Mouse (Mus musculus) frontal cortex, postnatal 25 days (tissue): ENCODE data around the gene Wdfy3.
"Not testable (repeated sequence)": the region's sequence is repeated elsewhere in the genome, so short reads cannot be mapped to it uniquely, and the experiment has no call there.

ENCODE experiments used
- DNase-seq, 2 experiments: peaks; one replicate each; pipeline ENCODE4 v3.0.0; 2022; ENCODE audit warnings: low spot score in 2 of 2

Gene Wdfy3

DNA sequence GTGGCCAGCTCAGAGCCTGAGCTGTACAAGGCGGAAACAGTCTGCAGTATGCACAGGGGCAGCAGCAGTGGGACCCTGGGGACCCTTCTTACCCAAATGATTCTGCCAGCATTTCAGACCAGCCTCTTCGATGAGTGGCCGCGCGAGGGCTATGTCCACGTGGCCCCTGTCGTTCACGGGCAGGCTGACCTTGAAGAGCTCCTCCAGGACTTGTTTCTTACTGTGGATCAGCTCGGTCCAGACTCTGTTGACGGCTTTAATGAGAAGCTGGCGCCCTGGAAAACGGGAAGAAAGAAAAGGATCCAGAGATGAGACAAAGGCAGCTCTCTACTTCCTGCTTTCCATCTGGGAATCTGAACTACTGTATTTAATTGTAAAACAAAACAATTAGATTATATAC, 184.7 kb downstream of the Wdfy3 start:
- DNase-seq = no peak

DNA sequence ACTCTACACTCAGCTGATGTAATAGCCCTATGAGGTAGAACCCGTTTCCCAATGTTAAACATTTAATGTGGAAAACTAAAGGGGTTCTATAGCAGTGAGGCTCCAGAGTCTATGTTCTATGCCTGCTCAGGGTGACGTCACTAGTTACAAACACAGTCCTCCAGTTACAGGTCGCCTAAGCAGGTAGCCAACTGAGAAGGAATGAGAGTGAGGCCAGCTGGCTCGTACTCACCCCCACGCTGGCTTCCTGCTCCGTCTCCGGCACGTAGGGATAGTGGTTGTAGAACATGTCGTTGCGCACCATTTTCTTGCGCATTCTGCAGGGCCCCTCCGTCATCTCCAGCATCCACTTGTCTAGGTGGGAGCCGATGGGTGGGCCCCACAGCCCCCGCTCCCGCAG, 187.5 kb downstream of the Wdfy3 start:
- no peak for DNase-seq

DNA sequence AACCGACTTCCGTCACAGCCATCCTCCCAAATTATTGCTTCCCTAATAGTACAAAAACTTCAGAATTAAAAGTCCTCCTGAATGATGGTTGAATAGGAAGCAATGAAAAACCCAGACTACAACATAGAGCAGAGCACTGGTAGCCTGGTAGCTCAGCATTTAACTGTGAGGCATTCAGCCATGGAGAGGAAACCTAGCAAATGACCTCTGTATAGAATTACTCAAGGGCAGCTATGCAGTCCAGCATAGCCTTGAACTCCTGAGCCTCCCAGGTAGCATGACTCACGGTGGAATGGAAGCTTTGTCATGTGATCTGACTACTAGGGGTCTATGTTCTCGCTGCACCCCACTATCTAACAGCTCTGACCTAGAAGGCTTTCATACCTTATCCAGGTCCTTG, 189.8 kb downstream of the Wdfy3 start:
- DNase-seq = no peak

DNA sequence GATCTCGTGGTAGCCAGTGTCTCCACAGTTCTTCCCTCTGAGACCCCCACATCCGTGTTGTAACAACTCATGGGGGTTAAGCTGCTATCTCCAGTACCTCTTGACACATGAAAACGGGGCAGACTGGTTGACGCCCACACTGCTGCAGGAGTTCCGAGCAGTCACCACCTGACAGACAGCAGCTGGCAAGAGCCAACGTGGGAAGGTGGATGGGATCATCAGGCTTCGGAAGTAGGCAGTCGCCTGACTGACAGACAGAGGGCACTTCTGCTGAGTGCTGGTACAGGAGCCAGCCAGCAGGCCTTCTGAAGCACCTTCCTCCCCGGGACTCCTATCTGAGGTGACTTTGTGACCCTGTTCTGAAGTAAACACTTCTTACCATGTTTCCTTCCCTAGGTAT, 191.3 kb downstream of the Wdfy3 start:
- DNase-seq = no peak

DNA sequence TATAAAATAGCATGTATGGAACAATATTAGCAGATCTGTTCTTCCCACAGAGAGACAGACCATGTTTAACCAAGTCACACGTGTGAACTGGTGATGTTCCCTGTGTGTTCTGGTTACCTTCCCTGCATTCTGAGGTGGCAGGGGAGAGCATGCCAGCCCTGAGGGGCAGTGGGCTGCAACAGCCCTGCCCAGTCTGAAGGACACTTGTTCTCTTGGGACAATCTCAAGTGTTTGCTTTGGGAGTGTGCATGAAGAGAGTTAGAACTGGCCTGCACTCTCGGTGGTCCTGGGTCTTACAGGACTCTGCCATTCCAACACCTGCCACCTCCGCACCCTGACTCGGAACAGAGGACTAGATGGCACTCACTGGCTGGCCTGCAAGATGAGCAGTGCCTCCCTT, 193.5 kb downstream of the Wdfy3 start:
- DNase-seq = no peak

DNA sequence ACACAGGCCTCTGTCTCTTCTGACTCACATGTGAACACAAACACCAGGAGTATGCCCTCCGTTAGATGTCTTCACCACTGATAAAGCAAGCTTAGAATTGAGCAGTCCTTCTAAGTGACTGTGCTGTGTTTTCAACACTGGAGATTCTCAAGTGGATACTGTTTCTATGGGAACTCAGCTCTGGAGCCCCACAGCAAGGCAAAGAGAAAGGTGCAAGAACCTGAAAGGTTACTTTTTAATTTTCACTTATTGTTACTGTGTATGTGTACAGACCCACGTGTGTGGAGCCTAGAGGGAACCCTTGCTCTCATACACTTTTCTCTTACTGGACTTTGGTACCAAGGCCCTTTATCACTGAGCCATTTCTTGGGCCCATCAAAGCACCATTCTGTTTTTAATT, 203.0 kb downstream of the Wdfy3 start:
- DNase-seq = no peak

DNA sequence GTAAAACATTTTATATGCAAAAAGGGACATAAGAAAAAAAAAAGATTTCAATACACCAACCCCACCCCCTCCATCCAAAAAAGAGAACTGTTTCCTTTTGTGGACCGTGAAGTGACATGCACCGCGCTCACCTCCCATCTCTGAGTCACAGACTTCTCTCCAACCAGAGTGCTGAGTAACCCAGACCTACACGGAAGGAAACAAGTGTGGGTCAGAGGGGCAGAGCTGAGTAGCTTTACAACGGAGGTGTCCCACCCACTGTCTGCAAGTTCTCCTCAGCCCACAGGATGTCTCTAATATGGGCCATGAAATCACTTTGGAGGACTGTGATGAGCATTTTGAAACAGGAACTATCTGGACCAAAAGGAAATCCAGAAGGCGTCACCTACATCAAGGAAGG, 205.8 kb downstream of the Wdfy3 start:
- no peak for DNase-seq

DNA sequence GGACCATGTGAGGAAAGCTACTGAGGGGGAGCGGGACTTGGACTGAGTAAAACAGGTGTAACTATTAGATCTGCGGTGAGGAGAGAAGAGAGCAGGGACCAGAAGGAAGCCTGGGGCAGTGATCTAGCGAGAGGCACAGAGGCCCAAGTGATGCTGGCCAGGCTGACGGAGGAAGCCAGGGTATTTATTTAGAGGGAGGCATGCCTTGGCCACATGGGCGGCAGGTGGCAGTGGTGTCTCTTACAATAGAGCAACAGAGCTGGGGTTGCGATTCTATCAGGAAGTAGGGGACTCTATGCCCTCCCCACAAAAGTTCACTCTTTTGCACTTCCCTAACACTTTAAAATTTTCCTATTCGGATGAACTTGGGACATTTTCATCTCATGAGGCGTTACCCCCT, 207.1 kb downstream of the Wdfy3 start:
- no peak for DNase-seq

DNA sequence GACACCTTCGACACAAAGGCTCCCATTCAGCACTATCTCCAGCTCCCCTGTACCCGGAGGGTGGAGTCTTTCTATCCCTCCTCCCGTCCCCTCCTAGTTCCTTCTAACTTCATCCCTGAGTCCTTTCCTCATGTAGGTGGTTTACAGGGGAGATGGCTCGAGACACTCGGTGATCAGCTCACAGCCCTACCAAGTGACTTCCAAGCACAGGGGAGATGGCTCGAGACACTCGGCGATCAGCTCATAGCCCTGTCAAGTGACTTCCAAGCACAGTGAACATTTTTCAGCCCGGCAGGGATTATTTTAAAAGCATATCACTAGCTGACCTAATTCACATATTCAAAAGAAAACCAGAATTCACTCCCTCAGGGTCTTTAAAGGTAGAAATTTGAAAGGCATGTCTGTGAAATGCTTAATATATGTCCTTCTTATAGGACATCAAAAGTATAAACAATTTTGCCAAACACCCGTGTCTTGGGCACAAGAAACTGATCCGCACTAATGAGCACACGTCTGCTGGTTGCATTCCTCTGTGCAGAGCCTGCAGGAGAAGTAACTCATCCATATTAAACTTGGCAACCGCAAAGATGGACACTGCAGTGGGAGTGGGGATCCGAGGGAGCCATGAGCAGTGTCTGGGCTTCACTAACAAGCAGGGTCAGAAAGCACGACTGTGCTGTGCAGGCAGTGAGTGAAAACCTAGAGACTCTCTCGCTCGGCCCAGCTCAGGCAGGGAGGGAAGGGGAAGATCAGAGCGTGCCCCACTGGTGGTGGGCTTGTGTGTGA, 207.7 kb downstream of the Wdfy3 start:
- DNase-seq = no peak

DNA sequence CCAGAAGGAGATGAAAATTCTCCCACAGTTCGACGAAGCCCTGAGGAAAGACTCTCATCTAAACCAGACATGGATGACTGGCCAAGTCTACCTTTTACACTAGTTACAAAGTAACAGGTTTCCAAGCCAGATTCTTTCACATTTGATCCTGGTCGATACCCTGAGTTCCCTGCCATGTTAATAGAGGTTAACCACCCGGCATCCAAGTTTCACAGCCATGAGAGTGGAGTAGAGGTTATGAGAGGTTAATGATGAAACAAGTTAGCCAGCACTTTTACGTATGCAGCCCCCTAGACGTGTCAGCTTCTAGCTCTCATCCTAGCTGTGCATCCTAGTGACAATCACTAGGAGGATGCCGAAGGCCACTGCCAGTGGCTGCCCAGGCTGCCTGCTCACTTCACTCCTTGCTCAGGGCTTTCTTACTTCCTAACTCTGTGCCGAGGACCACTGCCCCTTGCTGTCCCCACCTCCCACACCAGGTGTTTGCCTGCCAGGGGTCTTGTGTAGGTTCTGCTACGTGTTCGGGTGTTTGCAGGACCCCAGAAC, 210.8 kb downstream of the Wdfy3 start:
- no peak for DNase-seq

DNA sequence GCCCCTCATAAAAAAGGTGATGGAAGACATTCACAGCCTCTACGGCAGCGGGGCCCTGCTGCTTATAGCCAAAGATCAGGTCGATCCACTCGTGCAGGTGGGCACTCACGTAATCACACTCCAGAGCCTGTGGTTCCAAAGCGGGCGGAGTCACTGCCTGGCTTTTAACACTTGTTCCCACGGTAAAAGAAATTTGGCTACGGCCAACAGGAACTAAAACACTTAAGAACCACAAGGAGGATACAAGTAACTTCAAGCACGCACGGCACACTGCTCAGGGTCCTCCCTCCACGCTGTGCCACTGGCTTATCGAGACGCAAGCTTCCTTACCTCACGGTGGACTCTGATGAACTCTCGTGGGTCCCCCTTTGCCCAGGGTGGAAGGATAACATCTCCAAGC, 214.2 kb downstream of the Wdfy3 start:
- DNase-seq = no peak

DNA sequence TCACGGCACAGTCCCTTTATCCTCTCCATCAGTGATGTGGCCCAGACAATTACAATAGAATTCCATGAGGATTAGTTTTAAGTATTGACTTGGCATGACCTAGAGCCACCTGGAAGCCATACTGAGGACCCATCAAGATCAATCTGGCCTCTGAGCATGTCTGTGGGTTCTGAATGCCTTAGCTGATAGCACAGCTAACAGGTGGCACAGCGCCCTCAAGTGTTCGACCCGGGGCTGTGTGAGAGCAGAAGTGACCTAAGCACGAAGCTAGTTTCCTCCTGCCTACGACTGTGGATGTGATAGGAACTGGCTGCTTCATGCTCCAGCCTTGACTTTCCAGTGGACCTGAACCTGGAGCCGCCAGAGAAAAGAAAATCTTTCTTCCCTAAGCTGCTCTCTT, 215.1 kb downstream of the Wdfy3 start:
- DNase-seq = no peak

DNA sequence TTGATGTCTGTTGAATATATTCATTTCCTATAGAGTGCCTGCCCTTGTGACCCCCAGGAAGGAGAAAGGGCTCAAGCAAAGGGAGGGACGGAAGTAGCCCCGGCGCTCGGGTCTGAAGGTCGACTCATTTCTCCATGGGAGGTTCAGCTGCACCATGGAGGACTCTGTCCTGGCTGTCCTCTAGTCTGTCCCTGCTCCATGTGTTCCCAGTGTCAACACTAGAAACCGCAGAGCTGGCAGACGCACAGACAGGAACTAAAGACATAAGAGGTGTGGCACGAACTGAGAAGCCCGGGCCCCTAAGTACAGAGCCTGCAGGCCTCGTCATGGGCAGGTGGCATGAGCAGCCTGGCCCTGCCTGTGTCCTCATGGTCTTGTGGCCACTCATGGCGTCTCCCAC, 215.6 kb downstream of the Wdfy3 start:
- no peak for DNase-seq

DNA sequence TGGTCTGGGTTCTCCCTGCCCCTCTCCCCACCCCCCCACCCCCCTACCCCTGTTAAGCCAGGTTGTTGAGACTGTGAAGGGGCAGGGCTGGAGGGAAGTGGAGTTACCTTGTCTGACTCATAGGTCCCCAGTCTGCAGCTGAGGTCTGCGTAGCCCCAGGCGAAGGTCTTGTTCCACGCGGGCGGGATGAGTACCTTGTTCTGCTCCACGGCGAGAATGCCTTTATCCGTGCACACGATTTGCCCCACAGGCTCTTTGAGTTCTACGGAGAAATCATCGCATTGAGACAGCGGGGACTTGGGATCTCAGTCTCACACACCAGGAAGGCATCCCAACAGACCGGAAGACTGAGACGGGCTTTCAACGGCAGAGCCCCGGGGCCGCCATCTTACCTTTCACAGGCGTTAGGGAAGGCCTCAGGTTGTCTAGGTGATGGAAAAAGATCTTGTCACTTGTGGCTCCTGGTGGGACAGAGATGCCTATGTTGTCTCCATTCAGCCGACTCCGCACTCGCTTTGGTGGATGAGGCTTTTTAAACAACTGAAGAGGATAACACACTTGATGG, 217.5 kb downstream of the Wdfy3 start:
- no peak for DNase-seq

DNA sequence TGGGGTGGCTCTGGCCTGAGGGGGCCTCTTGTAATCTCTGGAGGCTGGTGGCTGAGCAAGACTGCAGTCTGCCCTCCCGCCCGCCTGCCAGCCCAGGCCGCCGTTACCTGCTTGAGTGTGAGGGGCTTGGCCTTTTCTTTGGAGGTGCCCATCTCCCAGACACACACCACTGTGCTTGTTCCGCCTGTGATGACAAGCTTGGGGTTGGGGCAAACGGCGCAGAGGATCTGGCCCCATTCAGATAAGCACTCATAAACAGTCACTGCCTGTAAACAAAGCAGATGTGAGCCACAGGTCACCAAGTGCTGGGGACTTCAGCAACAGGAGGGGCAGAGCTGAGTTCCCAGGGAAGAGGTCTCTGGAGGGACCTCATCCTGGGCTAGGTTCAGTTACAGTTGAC, 218.6 kb downstream of the Wdfy3 start:
- no peak for DNase-seq

DNA sequence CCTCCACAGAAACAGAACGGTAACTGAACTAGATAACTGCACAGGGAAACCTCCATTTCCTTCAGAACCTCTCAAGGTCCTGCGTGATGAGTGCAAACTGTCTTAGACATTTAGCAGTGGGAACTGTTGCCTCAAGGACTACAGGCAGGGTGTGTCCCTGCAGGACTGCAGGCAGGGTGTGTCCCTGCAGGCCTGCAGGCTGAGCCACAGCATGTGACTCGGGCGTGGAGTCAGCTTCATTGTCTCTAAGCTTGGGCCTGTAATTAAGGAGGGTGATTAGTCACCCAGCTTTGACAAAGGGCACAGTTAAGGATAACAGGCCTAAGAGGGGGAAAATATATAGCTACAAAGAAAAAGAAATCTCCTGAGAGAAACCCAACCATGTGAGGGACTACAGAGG, 222.0 kb downstream of the Wdfy3 start:
- no peak for DNase-seq

DNA sequence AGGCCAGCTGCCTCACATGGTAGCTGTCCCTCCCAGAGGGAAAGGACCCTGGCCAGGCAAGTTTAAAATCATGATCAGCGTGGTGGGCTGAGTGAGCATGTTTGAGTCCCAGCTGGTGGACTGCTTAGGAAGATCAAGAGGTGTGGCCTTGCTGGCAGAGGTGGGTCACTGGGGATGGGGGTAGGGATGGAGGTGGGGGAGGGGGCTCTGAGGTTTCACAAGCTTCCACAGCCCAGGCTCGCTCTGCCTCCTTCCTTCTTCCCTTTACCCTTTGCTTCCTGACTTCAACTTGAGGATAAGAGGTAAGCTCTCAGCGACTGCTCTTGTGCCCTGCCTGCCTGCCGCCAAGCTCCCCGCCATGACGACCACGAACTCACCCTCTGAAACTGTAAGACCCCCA, 222.4 kb downstream of the Wdfy3 start:
- no peak for DNase-seq

DNA sequence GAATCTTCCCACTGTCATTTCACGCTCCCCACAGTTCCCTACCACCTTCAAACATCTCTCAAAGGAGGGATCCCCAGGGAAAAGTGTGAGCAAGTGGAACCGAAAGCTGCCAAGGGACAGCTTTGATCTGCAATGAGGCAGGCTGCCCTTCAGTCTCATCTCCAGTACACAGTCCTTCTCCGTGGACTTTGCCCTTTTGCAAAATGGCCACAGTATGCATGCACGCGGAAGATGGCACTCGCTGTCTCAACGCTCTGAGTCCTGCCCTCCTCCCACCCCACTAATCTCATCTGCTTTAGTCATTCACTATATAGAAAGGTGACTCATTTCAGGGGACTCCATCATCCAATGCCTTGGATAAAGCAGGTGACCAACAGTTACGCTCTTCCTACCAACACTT, 223.8 kb downstream of the Wdfy3 start:
- no peak for DNase-seq

DNA sequence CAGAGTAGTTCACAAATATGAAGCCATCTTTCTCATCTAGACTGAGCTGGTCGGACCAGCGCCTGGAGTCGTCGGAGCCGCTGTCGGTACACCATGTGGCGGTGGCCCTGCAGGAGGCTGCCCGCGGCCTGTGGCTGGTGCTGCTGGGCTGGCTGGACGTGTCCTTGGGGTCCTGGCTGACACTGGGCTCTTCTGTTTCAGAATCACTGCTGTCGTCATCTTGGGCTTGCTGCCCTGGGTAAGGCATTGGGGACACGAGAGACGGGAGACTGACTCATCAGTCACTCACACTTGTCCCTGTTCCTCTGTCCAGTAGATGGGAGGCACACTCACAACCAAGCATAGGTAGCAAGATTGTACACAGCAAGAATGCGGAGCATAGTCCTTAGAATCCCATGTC, 224.7 kb downstream of the Wdfy3 start:
- DNase-seq = no peak

DNA sequence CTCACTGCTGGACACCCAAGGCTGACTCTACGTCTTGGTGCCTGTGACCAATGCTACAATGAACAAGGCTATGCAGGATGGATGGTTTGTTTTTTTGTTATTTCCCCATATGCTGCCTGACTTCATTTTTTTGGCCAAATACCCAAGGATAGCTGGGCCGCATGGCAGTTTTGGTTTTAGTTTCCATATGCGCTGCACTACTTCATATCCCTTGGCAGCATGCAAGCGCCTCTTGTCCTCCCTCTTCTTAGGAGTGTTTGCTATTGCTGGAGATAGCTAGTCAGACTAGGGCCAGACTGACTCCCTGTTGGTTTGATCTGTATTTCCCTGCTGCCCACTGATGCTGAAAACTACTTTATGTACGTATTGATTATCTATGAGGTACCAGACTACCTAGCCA, 229.2 kb downstream of the Wdfy3 start:
- DNase-seq = no peak

DNA sequence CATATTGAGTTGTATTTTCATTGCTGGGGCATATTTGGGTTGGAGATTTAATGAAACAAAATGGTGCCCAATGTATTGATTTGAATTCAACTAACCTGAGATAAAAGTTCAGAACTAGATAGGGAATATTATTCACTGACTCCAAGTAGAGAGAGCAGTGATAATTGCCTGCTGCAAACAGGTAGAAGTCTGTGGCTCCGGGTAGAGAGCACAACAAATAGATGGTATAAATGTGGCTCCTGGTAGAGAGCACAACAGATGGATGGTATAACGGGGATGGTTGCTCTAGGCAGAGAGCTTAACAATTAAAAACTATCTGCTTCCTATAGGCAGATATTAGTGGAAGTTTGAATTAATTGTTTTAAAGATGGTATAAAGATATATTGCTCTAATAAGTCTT, 232.1 kb downstream of the Wdfy3 start:
- DNase-seq = not testable (repeated sequence)

DNA sequence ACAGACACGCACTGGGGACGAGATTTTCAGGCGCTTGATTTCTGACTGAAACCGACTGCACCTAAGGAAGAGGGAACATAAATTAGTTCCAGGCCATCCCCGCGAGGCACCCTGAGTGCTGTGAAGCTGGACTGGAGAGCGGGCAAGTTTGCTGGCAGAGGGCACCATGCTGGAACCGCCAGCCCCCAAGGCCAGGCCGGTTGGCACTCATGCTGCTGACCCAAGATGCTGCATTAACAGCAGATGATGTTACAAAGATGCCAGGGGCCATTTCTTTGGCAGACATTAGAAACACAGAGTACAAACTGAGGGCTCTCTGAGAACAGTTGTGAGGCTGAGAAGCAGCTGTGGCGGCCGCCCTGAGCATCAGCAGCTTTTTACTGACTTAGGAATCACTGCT, 233.5 kb downstream of the Wdfy3 start:
- DNase-seq = no peak

DNA sequence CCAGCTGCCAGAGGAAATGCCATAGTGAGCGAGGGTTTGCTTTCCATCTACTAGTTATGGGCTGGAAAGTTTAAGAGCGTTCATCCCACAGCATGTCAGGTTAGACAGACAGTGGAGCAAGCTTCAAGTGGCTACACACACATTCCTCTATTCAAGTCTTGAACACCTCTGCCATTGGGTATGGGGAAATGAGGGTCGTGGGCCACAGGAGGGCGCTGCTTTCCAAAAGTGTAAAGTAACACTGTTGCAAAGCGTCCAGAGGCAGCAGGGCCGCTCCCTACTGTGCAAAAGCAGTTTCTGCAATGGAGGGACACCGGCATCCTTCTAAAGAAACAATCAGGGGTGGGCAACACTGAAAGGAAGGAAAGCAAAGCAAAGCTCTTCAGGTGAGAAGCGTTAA, 235.8 kb downstream of the Wdfy3 start:
- no peak for DNase-seq

DNA sequence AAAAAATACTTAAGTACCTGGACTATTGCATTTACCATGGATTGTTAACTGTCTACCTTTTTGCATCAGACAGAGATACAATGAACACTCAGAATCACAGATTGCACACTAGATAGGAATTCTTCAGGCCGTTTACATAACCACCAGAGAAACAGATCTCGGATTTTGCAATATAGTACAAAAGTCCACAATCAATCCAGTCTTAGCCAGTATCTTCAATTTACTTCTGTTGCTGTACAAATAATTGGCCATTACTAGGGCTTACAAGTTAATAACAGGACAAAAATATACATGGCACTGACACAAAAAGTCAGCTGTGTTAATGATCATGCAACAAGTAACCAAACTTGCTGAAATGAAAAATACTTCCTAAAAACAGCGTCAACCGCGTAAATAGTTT, 236.7 kb downstream of the Wdfy3 start:
- no peak for DNase-seq
